Mouse (Mus musculus) urinary bladder, postnatal 10 days (tissue): ENCODE results near the gene Akt1s1.

ENCODE experiments used
- DNase-seq: peaks from one replicate; pipeline ENCODE4 v3.0.0; 2022; ENCODE audit warnings: low spot score

Akt1s1 gene

GRCm38 (mm10) chr7:44848561-44849415, at the start of gene Akt1s1, which contains the start of gene Tbc1d17:
TSS of gene Akt1s1 (plus strand) at chr7:44848991.
TSS of gene Tbc1d17 (minus strand) at chr7:44849079.
- DNase-seq: peak; percentile 95

DNA sequence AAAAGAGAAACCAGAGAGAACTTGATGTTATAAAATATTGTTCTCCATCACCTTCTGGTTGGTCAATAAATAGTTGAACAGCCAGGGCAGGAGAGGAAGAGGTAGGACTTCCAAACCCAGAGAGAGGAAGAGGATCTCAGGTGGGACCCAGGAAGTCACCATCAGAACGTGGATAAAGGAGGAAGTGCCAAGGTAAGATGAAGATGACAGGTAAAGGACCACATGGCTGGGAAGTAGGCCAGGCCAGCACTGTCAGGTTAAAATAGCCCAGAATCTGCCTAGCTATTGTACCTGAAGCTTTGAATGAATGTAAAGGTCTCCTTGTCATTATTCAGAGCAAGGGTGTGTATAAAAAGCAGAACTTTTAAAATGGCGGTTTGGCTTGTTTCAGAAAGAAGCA, 39.9 kb upstream of the Akt1s1 start:
- no peak for DNase-seq

DNA sequence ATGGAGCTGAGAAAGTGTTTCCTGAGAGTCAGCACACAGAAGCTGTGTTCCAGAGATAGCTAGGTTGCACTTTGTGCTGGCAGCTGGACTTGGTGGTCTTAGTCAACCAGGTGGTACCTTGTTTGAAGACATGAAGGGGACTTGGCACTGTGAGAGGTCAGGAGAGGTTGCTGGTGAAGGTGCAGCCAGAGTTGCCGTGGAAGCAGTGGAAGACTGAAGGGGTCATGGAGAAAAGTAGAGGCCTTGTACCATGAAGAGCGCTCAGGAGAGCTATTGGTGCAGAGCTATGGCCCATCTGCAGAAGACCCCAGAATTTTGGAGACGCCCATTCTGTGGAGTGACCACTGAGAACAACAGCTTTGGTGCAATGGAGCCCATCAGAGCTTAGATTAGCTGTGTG, 39.3 kb upstream of the Akt1s1 start:
- DNase-seq: no peak

GRCm38 (mm10) chr7:44810365-44810764, 38.4 kb upstream of the Akt1s1 start:
- no peak for DNase-seq

GRCm38 (mm10) chr7:44810819-44811557, 37.8 kb upstream of the Akt1s1 start:
- no peak for DNase-seq

DNA sequence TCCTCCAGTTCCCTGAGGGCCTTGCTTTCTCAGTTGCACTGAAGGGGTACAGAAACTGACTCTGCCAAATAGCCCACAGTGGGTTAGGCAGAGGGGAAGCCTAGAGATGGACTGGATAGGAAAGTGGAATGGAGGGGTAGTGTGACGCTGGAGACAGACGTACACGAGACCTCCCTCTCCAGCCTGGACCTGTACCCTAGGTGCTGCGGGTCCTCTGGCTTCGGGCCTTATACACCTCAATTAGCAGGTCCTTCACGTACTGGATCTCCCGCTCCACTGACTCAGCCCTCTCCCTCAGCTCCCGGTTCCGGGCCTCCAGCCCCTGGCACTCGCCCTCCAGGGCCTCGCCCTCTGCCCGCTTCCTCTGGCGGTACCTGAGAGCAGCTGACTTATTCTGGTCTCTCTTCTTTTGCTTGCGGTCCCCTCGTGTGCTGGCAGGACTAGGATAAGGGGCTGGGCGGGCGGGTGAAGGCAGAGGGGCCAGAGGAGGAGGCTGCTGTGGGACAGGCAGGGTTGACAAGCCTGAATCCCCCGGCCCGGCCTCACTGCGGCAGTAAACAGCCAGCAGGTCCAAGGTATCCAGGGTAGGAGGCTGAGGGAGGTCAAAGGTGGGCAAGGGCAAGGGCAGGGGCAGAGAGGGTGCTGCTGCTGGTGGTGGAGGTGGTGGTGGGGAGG, 36.0 kb upstream of the Akt1s1 start:
- DNase-seq: no peak

DNA sequence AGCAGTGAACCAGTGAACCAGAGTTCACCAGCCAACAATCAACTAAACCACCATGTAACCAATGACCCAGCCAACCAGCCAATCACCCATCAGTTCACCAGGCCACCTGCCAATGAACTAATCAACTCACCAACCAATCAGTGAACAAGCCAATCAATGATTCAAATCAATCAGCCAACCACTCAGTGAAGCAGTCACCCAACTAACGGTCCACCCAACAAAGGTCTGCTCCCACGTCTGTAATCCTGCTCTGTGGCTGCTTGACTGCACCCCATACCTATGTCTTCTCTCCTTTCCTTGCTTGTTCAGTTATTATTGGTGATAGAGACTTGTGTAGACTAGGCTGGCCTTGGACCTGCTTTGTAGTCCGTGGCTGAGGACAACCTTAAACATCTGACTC, 34.8 kb upstream of the Akt1s1 start:
- DNase-seq: no peak

- no peak for DNase-seq
Observed at GRCm38 (mm10) chr7:44814423-44814822, 34.4 kb upstream of the Akt1s1 start.

GRCm38 (mm10) chr7:44814952-44815553, 33.7 kb upstream of the Akt1s1 start:
- DNase-seq: no peak

DNA sequence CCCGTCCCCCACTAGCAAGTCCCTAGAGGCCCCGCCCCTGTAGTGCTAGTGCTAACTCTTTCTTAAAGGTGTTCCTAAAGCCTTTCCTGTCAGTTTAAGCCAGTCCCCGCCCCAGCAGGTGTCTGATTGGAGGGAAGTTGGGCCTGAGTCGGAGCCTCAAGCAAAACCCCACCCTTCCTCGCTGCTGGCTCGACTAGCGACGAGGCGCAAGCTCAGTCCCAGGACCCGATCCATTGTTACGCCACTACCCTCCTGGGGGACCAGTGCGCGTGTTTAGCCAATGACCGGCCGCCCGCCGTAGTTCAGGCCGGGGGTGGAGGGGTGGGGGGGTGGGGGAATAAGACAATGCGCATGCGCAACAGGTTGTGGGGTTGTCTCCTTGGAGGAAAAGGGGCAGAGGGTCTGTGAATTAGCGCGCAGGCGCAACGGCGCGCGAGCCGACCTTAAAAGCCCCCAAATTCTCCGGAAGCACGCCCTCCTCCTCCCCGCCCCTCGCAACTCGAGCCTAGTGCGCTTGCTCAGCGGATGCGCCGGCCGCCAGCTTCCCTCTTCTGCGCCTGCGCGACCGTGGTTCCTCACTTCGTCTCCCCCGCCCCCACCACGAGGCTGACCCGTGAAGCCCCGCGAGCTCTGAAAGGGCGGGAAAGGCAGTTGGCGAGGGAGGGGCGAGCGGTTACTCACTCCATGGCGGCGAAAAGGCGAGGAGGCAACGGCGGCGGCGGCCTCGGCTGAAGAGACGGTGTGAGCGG, 32.9 kb upstream of the Akt1s1 start, which contains the start of the genes Nup62 and Il4i1:
Gene Nup62, plus strand, starts transcription at position 368 of the 749 bp plus-strand sequence.
Gene Il4i1, plus strand, starts transcription at position 667 of the 749 bp plus-strand sequence.
- DNase-seq: peak; percentile 96

DNA sequence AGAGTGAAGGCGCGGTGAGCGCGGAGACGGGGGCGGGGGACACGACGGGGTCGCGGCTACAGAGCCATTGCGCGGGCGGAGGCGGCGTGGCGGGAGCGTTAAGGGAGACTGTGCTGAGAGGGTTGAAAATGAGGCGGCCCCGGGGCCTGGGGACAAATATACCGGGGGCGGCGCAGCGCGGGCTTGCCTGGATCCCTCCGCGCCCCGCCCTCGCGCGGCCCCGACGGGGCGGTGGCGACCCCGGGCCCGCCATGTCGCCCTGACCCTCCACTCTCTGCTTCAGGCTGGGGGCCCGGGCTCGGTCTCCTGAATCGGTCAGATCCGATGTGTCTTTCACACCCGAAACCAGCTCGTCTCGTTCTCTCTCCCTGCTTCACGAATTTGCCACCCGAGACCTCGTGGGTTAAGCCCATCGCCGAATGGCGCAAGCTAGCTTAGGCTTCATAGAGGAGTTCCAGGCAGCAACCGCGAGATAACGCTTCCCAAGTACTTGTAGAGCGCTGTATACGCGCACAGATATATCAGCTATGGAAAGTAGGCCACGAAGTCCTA, 32.2 kb upstream of the Akt1s1 start, which contains the start of gene Atf5:
Gene Atf5, minus strand, starts transcription at position 189 of the 552 bp plus-strand sequence.
- no peak for DNase-seq

- no peak for DNase-seq
Observed at GRCm38 (mm10) chr7:44817441-44817840, 31.4 kb upstream of the Akt1s1 start.

DNA sequence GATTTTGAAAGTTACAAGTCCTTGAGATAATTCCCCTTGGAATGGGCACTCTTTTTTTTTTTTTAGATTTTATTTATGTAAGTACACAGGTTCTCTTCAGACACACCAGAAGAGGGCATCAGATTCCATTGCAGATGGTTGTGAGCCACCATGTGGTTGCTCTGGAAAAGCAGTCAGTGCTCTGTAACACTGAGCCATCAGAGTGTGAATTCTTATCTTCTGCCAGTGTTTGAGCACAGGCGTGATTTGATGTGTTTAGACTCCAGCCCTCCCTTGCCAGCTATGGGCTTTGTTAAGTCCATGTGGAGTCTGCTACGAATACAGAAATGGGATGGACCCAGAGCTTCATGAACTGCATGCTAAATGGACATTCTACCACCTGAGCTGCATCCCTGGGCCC, 30.6 kb upstream of the Akt1s1 start:
- DNase-seq: no peak

- DNase-seq: peak; percentile 37
Observed at GRCm38 (mm10) chr7:44818751-44819235, 30.0 kb upstream of the Akt1s1 start.

DNA sequence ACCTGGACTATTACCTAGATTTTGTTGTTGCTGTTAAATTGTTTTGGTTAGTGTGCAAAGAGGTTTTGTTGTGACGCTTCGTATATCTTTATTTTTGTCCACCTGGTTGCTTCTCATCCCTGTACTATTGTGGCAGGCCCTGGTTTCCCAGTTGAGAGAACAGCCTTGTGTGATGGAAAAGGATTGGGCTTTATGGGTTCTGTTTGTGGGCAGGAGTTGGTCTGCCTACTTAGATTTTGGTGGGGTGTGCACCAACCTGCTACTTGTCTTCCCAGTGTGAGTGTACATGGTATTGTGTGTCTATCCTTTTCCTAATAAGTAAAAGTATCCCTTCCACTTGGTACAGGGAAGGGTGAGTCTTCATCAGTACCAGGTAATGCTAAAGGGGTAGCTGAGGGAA, 29.4 kb upstream of the Akt1s1 start:
- DNase-seq: no peak

DNA sequence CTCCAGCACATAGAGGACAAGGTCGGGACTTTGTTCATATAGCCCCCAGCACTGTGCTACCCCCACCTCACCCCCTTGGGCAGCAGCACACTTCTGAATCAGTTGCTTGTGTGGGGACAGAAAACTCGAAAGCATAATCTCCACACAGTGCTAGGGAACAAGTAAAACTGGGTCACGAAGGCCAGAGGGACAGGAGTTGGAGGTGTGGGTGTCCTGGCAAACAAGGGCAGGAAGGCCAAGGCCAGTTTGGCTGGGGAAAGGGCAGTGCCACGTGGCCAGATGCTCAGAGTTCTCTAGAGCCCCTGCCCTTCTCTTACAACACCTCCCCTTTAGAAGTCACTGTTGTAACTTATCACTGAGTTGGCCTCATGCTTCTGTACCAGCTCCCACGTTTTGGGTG, 28.9 kb upstream of the Akt1s1 start:
- peak; percentile 5 for DNase-seq

DNA sequence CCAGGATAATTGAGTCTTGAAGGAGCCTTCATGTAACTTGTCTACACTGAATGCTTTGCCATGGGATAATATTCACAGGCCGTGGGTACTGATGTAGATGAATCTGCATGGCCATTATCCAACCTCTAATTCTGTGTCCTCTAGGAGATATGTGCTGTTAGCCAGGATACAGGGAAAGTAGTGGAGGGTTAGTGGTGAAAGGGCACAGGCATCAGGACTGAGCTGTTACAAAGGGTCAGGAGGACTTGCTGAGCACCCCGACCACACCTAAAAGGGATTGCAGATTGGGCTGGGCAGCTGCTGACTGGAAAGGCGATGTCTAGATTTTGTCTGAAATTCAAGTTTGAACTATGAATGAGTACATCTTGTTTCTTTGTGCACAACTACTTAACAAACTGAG, 28.3 kb upstream of the Akt1s1 start:
- DNase-seq: no peak

DNA sequence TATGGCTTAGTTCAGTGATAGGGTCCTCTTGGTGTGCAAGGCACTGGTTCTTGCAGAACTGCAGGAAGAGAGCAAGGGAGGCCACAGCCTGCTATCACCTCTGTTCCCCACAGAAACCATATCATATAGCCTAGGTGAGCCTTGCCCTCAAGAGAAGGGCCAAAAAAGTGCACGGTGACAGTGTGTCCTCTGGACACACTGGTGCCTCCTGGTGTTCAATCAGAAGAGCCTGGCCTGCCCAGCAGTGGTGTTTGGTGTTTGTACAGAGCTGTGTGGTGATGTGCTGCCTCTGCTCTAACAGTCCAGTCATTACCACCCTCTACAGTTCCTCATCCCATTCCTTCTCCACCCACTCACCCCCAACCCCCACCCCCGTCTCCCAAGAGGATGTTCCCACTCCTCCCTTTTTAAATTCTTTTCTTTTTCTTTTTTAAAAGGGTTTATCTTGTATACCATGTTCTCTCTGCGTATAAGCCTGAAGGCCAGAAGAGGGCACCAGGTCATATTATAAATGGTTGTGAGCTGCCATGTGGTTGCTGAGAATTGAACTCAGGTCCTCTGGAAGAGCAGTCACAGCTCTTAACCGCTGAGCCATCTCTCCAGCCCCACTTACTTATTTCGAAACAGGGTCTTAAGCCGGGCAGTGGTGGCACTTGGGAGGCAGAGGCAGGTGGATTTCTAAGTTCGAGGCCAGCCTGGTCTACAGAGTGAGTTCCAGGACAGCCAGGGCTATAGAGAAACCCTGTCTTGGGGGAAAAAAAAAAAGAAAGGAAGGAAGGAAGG, 26.9 kb upstream of the Akt1s1 start:
- DNase-seq: peak; percentile 3

- no peak for DNase-seq
Observed at GRCm38 (mm10) chr7:44823409-44823808, 25.4 kb upstream of the Akt1s1 start.

- DNase-seq: no peak
Observed at GRCm38 (mm10) chr7:44824872-44825271, 23.9 kb upstream of the Akt1s1 start.
